Mouse (Mus musculus): Measurements from ENCODE around the gene Stk40.

The Stk40 gene

DNA sequence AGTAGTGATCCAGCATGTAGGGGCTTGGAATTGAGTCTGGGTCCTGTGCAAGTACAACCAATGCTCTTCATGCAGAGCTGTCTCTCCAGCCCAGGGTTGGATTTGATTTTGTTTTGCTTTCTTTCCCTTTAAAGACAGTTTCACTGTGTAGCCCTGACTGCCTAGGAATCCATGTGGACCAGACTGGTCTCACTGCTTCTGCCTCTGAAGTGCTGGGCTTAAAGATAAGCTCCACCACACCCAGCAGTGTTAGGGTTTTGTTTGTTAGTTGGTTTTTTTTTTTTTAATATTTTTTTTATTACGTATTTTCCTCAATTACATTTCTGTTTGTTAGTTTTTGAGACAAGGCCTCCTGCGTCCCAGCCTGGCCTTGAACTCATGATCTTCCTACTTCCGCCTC is 4.4 kb upstream of the Stk40 start:
- no peak for DNase-seq

DNA sequence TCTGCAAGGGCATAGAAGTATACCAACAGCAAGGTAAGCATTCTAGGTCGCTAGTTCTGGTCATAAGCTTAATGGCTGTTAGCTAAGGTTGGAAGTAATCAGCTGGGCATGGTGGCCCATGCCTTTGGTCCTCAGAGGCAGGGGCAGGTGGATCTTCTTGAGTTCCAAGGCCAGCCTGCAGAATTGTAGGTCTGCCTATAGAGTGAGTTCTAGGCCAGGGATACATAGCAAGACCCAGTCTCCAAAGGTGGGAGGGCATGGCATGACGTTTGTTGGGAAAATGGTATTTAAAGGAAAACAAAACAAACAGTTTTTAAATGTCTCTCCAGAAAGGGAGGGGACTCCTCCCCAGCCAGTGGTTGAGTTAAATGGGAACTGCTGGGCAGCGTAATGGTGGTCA is 3.0 kb upstream of the Stk40 start:
- no peak for DNase-seq

DNA sequence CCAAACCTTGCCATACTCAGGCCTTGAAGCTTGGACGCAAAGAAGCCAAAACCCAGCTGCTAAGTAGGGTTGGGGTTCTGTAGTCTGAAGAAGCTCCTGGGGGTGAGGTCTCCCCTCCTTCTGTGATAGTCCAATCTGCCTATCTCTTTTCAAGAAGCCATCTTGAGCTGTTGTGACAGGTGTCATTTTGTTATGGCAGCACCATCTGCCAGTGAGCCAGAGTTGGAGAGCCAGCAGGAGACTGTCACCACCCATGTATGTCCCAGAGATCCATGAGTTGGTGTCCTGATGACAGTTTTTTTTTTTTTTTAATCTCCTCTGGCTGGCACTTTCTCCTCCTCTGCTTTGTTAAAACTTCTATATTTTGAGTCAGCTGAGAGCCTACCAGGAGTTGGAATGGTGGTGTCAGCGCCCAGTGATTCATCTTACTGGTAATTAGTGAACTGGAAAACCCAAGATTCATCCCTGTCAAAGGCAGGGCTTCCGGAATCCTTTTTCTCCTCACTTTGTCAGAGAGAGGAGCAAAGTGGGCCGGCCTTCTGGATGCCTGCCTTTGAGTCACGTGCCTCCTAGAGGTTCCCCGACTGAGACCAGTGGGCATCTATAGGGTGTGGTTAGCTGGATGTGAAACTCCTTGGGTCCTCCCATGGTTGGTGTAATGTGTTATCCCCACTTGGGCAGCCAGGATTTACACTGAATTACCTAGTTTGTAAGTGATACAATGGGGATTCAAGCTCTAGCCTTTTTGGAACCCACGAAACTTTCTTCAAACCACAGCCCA is 1.5 kb upstream of the Stk40 start:
- peak; percentile 62 for DNase-seq

- DNase-seq = peak; percentile 88
Measured at GRCm38 (mm10) chr4:126103057-126103581, 638 bp upstream of the Stk40 start.

DNA sequence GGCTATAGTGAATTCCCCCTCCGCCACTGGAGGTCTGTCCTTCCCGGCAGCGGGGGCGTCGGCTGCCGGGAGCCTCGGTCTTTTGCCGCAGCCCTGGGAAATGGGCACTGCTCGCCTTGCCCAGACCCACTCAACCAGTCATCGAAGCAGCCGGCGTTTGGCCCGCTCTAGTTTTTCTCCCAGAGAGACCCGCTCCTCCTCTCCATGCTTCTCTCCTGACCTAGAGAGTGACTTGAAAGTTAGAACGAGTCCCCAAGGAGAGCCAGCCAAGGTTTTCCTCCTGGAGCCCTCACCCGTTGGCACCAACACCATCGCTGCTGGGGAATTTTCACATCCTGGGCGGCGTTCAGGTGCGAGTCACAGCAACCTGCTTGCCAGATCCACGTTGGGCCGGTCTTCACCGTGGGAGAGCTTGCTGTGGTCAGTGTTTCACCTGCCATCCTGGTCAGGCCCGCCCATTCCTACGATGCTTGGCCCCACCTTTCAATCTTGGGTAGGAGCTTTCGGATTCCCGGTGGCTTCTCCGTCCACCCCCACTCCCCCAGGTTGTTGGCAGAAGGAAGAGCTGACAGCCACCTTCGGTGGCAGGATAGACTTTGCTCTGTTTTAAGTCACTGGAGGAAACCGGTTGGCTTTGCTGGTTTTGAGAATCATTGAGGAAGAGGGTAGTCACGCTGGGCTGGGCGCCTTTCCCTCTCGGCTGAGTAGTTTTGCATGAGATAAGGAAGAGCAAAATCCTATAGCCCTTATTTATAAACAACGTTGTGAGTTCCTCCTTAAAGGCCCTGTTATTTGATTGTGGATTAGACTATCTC is 711 bp downstream of the Stk40 start:
- DNase-seq = peak; percentile 86

GRCm38 (mm10) chr4:126105131-126105783 is 1.5 kb downstream of the Stk40 start:
- no peak for DNase-seq

GRCm38 (mm10) chr4:126108061-126108740 is 4.4 kb downstream of the Stk40 start:
- peak; percentile 42 for DNase-seq

- peak; percentile 46 for DNase-seq
Measured at GRCm38 (mm10) chr4:126109613-126110373, 6.0 kb downstream of the Stk40 start.

DNA sequence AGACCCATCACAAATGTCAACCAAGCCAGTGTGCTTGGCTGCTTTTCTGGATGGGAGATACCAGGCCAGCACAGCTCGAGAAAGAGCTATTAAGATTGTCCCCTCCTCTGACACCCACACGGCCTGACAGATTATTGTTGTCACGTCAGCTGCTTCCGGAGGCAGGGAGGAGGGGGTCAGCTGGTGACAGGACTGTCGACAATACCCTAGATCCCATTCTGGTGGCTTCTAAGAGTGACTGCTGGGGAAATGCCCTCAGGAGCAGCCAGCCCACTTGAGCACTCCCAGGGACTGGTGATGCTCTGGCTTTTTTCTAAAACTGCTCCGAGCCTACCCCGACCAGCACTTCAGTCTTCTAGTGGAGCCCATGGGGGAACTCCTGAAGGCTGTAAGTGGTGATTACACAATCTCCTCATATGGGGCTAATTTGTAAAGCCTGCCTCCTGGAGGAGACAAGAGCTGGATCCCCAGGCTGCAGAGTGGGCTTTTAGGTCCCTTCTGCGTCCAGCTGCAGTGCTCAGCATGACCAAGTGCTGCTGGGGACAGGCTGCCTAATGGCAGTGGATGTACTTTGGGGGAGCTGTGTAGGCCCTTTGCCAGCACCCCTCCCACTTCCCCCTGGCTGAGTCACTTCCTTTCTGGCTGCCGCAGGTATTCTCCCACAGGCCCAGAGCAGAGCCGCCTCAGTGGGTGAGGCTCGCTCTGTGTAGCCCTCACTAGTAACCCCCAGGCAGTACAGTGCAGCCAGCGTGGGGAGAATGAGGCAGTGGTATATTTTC is 6.8 kb downstream of the Stk40 start:
- DNase-seq = peak; percentile 85

GRCm38 (mm10) chr4:126111153-126111549 is 7.4 kb downstream of the Stk40 start:
- no peak for DNase-seq

- peak; percentile 83 for DNase-seq
Measured at GRCm38 (mm10) chr4:126113243-126113642, 9.5 kb downstream of the Stk40 start.

GRCm38 (mm10) chr4:126113943-126114342 is 10.2 kb downstream of the Stk40 start:
- peak; percentile 76 for DNase-seq

DNA sequence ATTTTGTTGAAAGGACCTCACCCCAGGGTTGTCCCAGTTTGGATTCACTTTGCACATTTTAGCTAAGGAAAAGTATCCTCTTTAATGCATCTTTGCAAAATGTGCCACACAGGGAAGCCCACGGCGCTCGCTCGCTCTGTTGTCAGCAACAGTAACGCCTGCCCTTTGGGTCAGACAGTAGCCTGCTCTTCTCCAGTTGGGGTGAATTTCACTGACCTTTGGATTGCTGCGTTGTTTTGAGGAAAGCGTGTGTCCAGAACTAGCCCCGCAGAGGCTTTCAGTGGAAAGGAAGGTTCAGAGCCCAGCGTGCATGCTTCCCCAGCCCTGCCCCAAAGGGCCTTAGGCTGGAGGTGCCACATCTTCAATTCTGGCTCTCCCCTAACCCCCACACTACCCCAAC is 11.7 kb downstream of the Stk40 start:
- no peak for DNase-seq

DNA sequence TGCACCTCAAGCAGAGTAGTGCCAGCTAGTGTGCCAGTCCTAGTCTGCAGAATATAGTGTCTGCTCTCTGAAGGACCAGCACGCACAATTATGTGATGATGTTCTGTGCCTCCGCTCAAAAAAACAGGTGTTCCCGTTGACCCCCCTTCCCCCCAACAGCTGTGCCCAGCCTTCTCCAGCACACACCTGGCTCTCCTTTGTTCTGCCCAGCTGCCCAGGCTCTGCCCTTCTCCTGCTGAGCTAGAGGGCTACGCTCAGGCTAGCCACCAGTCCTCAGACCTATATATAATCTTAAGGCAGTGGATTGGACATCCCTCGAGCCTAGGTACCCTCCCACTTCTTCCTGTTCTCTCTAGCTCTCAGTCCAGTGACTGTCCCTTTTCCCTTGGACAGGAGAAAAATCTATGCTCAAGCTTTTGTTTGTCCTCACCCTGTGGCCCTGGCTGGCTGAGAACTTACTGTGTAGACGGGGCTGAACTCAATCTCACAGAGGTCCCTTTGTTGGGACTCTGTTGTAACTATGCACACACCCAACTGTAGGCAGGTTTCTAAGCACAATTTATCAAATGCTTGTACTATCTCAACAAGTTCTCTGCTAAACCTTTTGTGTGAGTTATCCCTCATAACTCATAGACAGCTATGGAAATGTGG is 12.2 kb downstream of the Stk40 start:
- DNase-seq = no peak

DNA sequence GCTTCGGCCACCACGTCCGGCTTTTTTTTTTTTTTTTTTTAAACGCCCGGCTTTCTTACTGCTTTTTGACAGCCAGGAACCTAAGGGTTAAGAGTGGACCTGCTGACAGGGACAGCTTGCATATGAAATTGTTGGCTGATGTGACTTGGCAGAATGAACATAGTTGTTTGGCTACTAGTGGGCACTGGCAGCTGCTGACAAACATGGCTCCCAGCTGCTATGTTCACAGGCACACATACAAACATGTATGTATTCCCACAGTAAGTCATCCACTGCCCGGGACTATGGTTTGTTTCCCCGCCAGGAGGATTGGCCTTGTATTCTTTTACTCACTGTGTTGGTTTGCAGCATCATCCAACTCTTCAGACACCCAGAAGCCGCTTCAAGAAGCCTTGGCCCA is 13.4 kb downstream of the Stk40 start:
- peak; percentile 49 for DNase-seq

DNA sequence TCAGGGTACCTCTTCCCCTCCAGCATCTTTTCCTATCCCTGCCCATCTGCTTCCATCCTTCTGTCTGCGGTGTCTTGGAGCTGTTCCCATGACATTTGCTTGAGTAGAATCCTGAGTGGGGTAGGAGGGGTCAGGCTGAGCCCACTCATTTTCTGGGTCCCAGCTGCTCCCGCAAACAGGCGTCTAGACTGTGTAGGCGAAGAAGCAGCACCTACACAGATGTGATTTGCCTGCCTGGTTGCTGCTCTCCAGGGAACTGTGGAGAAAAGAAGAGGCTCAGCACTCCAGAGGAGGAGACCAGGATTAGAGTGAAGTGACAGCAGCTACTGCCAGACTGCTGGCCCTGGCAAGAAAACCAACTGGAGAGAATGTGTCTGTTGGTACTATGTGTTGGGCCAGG is 14.9 kb downstream of the Stk40 start:
- peak; percentile 86 for DNase-seq

DNA sequence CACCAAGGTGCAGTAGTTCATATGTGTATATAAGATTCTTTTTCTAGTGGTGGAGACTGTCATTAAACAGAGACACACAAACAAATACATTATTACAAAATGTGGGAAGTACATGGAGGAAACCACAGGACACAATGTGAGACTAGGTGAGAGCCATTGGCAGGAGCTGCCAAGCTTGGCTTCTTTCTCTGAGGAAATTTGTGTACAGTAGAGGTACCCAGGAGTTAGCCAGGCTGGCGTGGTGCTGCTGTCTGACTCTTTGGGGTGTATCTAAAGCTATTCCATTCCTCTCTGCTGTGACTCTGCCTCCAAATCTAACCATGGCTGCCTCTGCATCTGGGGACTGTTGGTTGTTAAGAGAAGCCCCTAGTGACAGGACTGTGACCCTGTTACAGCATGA is 15.3 kb downstream of the Stk40 start:
- peak; percentile 68 for DNase-seq

GRCm38 (mm10) chr4:126120052-126120451 is 16.3 kb downstream of the Stk40 start:
- DNase-seq = peak; percentile 93

- peak; percentile 73 for DNase-seq
Measured at GRCm38 (mm10) chr4:126120506-126120905, 16.7 kb downstream of the Stk40 start.

DNA sequence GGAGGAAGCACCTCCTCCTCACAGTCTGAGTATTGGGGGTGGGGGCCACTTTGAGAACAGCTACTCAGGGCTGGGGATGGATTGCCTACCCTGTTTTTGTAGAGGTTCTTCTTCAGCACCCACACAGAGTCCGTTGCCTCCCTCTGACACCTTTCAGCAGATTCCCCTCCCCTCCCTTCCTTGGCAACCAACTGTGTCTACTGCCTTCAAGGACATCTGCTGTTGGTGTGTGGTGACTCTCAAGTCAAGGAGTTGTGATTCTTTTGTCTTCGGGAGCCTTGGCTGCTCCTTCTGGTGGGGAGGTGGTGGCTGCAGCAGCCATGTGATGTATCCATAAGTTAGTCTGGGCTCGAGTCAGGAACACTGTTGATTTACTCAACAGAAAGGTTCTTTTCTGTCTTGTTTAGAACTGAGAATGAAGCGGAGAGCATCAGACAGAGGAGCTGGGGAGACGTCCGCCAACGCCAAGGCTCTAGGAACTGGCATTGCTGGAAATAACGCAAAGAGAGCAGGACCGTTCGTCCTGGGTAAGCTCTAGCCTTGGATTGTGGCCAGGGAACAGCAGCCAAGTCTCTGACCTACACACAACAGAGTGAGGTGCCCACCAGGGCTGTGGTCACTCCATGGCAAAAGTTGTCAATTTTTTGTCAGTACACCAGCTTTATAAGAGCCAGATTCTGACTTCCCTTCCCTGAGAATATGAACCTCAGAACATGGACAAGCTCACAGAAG is 19.7 kb downstream of the Stk40 start:
- DNase-seq = peak; percentile 67
